Mouse (Mus musculus): ENCODE measurements around the gene Shc1. TPM values are rescaled to one million over a fixed set of nuclear protein-coding genes. Genes with fewer than 3 reads are reported as not detected.
A peak's percentile ranks its signal among the peaks of the same experiment; 100 is the strongest.

The Shc1 gene
- polyA plus RNA-seq, 1 experiment from 2014 or later, result 48.0 TPM

GRCm38 (mm10) chr3:89408448-89408847 is 9.8 kb upstream of the Shc1 start:
- DNase-seq (ENCODE audit: low spot score), result no peak

DNA sequence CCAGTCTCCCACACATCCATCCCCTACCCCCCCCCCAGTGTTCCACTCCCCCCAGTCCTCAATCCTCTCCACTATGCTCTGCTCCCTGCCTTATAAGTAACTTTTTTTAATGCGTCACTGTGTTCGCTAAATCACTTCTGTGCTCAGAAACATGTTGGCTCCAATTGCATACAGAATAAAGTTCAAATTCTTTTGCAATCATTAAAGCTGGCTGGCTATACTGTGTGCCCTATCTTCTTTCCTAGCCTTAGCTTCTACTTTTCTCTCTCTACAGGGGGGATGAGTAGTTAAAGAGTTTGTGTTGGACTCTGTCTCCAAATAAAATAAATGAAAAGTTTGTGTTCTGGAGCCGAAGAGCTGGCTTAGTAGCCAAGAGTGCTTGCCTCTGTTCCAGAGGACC is 8.5 kb upstream of the Shc1 start:
- H3K9ac ChIP-seq (ENCODE audit: low read length), result no peak overlapping the region
- WGBS, result 95% methylated on average over 3 of the region's 3 CpGs
- H3K4me1 ChIP-seq (ENCODE audit: control insufficient read depth, insufficient read depth, low read length), result peaks cover 5% of the 10 kb centered on the region
- DNase-seq (ENCODE audit: low spot score), result no peak
- H3K27ac ChIP-seq (ENCODE audit: low read depth, low read length), result no peak overlapping the region
- H3K27me3 ChIP-seq (ENCODE audit: control insufficient read depth, insufficient read depth, low read length), result no peaks in the 10 kb centered on the region
- H3K36me3 ChIP-seq (ENCODE audit: control insufficient read depth, insufficient read depth, low read length), result peaks cover 6% of the 10 kb centered on the region
- no peaks in the 10 kb centered on the region for H3K9me3 ChIP-seq (ENCODE audit: control insufficient read depth, low read length)
- H3K4me2 ChIP-seq (ENCODE audit: low read depth), result no peak overlapping the region
- H3K4me3 ChIP-seq (ENCODE audit: low read depth, low read length), result no peak overlapping the region
- no peak for ATAC-seq (ENCODE audit: insufficient read depth, low FRiP score, low TSS enrichment)

More at GRCm38 (mm10) chr3:89408448-89408847, 9.8 kb upstream of the Shc1 start:
- WGBS, result 63% methylated on average over 16 of the region's 16 CpGs
- Histone ChIP-seq H3K4me1 (ENCODE audit: control insufficient read depth, insufficient read depth, low read length) (peaks cover 5% of the 10 kb centered on the region), H3K9me3 (ENCODE audit: control insufficient read depth, low read length) (no peaks in the 10 kb centered on the region), H3K36me3 (ENCODE audit: control insufficient read depth, insufficient read depth, low read length) (peaks cover 5% of the 10 kb centered on the region), H3K4me2 (ENCODE audit: low read depth) (no peak overlapping the region), H3K27ac (ENCODE audit: low read depth, low read length) (no peak overlapping the region), H3K27me3 (ENCODE audit: control insufficient read depth, insufficient read depth, low read length) (no peaks in the 10 kb centered on the region), H3K9ac (ENCODE audit: low read length) (no peak overlapping the region), H3K4me3 (ENCODE audit: low read depth, low read length) (no peak overlapping the region)
- ATAC-seq (ENCODE audit: insufficient read depth, low FRiP score, low TSS enrichment), result no peak

DNA sequence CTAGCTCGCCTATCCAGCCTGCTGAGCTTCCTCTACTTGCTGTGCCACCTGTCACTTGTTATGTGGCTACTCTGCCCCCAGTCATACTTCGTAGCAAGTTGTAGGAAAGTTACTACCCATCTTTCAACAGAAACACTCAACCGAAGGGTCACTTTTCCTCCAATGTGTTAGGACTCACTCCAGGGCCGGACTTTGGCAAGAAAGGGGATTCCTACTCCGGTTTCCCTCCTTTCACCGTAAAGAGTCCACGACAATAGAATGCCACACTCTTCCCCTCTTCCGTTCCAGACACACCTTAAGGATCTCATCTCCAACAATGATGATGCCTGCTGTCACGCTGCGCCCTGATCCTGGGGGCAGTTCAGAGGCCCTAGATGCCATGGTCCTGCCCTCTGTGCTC is 7.4 kb upstream of the Shc1 start:
- WGBS, result 82% methylated on average over 10 of the region's 10 CpGs
- ATAC-seq (ENCODE audit: insufficient read depth, low FRiP score, low TSS enrichment), result no peak

DNA sequence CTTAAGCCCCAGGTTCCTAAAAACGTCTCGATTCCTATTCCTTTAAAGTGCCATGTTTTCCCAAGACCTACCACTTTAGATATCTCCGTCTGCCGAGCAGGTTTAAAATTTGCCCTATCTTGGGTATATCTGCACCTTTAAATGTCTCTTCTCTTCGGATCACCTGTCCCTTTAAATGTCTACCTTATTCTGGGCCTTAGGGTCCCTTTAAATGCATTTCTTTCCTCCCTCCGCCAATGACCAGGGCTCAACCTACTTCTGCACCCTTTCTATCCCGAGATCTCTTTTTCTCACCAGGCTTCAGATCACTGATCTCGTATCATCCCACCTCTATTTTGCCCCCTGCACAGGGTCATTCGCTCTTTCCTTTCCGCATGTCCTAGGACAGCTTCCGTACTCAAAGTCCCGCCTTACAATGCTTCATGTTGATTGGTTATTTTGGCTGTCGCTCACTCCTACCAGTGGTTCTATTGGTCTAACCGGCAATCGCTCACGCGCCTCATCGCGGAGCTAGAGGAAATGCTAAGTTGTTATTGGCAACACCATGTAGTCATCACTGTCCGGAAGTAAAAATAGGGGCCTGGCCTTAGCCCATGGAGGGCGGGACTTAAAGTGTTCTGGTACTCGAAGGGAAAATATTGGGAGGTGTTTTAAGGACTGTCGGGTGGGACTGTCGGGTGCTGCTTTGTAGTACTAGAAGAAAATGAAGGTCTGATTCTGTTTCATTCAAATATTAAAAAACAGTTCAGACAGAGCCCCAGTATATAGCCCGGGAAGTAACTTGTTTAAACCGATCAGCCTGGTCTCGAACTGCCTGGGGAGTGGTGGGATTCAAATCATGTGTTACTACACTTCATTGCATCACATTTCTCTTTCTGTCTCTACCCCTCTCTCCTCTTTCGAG is 6.5 kb upstream of the Shc1 start, which contains the start of gene Flad1:
Flad1 (minus strand) TSS at position 381 of the 904 bp plus-strand sequence.
- H3K27ac ChIP-seq (ENCODE audit: low read depth, low read length), result no peak within 1 kb of the TSS

More for the DNA sequence above, 7.4 kb upstream of the Shc1 start:
- Histone ChIP-seq H3K27ac (ENCODE audit: low read depth, low read length) (no peak overlapping the region), H3K9ac (ENCODE audit: low read length) (peak overlapping the region; percentile 61), H3K4me3 (ENCODE audit: low read depth, low read length) (peak overlapping the region; percentile 54), H3K4me1 (ENCODE audit: control insufficient read depth, insufficient read depth, low read length) (peaks cover 5% of the 10 kb centered on the region), H3K27me3 (ENCODE audit: control insufficient read depth, insufficient read depth, low read length) (no peaks in the 10 kb centered on the region), H3K4me2 (ENCODE audit: low read depth) (peak overlapping the region; percentile 69), H3K36me3 (ENCODE audit: control insufficient read depth, insufficient read depth, low read length) (peaks cover 9% of the 10 kb centered on the region), H3K9me3 (ENCODE audit: control insufficient read depth, low read length) (no peaks in the 10 kb centered on the region)
- DNase-seq (ENCODE audit: low spot score), result no peak

GRCm38 (mm10) chr3:89416158-89416557 is 2.1 kb upstream of the Shc1 start:
- no peak for ATAC-seq (ENCODE audit: insufficient read depth, low FRiP score, low TSS enrichment)
- Histone ChIP-seq H3K36me3 (ENCODE audit: control insufficient read depth, insufficient read depth, low read length) (peaks cover 6% of the 10 kb centered on the region; the same call in 1 of the 2 replicates), H3K27ac (ENCODE audit: low read depth, low read length) (no peak overlapping the region), H3K9me3 (ENCODE audit: control insufficient read depth, low read length) (no peaks in the 10 kb centered on the region), H3K4me1 (ENCODE audit: control insufficient read depth, insufficient read depth, low read length) (peaks cover 16% of the 10 kb centered on the region), H3K4me2 (ENCODE audit: low read depth) (no peak overlapping the region; the same call in 1 of the 2 replicates), H3K27me3 (ENCODE audit: control insufficient read depth, insufficient read depth, low read length) (no peaks in the 10 kb centered on the region), H3K4me3 (ENCODE audit: low read depth, low read length) (peak overlapping the region; percentile 2; the same call in 1 of the 2 replicates), H3K9ac (ENCODE audit: low read length) (no peak overlapping the region)
- no peak for DNase-seq (ENCODE audit: low spot score)
- WGBS, result 93% methylated on average over 8 of the region's 8 CpGs

More for the DNA sequence above, 6.5 kb upstream of the Shc1 start, which contains the start of gene Flad1:
- peak; percentile 98 for ATAC-seq (ENCODE audit: insufficient read depth, low FRiP score, low TSS enrichment)
- DNase-seq (ENCODE audit: low spot score), result peak; percentile 97
- H3K4me3 ChIP-seq (ENCODE audit: low read depth, low read length), result peak within 1 kb of the TSS; percentile 54
- peaks cover 7% of the 10 kb centered on the region for H3K4me1 ChIP-seq (ENCODE audit: control insufficient read depth, insufficient read depth, low read length)
- H3K36me3 ChIP-seq (ENCODE audit: control insufficient read depth, insufficient read depth, low read length), result peaks cover 11% of the 10 kb centered on the region
- no peaks in the 10 kb centered on the region for H3K9me3 ChIP-seq (ENCODE audit: control insufficient read depth, low read length)
- 6% methylated on average over 28 of the region's 28 CpGs for WGBS
- peak within 1 kb of the TSS; percentile 61 for H3K9ac ChIP-seq (ENCODE audit: low read length)
- peak within 1 kb of the TSS; percentile 69 for H3K4me2 ChIP-seq (ENCODE audit: low read depth)
- H3K27me3 ChIP-seq (ENCODE audit: control insufficient read depth, insufficient read depth, low read length), result no peaks in the 10 kb centered on the region

GRCm38 (mm10) chr3:89417131-89417530 is 1.1 kb upstream of the Shc1 start:
- Histone ChIP-seq H3K4me3 (ENCODE audit: low read depth, low read length) (peak overlapping the region; percentile 53), H3K4me2 (ENCODE audit: low read depth) (peak overlapping the region; percentile 77), H3K27ac (ENCODE audit: low read depth, low read length) (0 out of 2 replicates have a peak overlapping the region, but pooled peaks have one; percentile 47), H3K4me1 (ENCODE audit: control insufficient read depth, insufficient read depth, low read length) (peaks cover 24% of the 10 kb centered on the region), H3K27me3 (ENCODE audit: control insufficient read depth, insufficient read depth, low read length) (no peaks in the 10 kb centered on the region), H3K36me3 (ENCODE audit: control insufficient read depth, insufficient read depth, low read length) (peaks cover 6% of the 10 kb centered on the region; the same call in 1 of the 2 replicates), H3K9me3 (ENCODE audit: control insufficient read depth, low read length) (no peaks in the 10 kb centered on the region), H3K9ac (ENCODE audit: low read length) (peak overlapping the region; percentile 49)
- WGBS, result 34% methylated on average over 2 of the region's 2 CpGs
- no peak for DNase-seq (ENCODE audit: low spot score)
- no peak for ATAC-seq (ENCODE audit: insufficient read depth, low FRiP score, low TSS enrichment)

DNA sequence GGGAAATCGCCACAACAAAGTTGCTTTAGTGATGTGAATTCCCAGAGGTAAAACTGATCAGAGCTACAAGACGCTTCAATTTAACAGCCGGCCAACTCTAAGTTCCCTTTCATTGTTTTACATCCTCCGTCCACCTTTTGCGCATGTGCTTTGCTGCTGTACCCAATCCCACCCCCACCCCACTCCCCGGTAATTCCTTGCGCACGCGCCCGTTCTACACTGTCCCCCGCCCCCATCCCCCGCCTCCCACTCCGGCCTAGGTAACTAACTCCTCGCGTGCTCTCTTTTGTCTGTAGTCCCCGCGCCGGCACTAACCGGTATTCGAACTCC is 438 bp upstream of the Shc1 start:
- H3K27me3 ChIP-seq (ENCODE audit: control insufficient read depth, insufficient read depth, low read length), result no peaks in the 10 kb centered on the region
- H3K36me3 ChIP-seq (ENCODE audit: control insufficient read depth, insufficient read depth, low read length), result peaks cover 6% of the 10 kb centered on the region; the same call in 1 of the 2 replicates
- no peak for DNase-seq (ENCODE audit: low spot score)
- WGBS, result 0% methylated on average over 20 of the region's 20 CpGs
- H3K4me2 ChIP-seq (ENCODE audit: low read depth), result peak overlapping the region; percentile 77
- peak; percentile 40 for ATAC-seq (ENCODE audit: insufficient read depth, low FRiP score, low TSS enrichment)
- H3K9me3 ChIP-seq (ENCODE audit: control insufficient read depth, low read length), result no peaks in the 10 kb centered on the region
- H3K9ac ChIP-seq (ENCODE audit: low read length), result peak overlapping the region; percentile 49
- peaks cover 27% of the 10 kb centered on the region for H3K4me1 ChIP-seq (ENCODE audit: control insufficient read depth, insufficient read depth, low read length)
- peak overlapping the region; percentile 47; the same call in 1 of the 2 replicates for H3K27ac ChIP-seq (ENCODE audit: low read depth, low read length)
- H3K4me3 ChIP-seq (ENCODE audit: low read depth, low read length), result peak overlapping the region; percentile 53

GRCm38 (mm10) chr3:89418861-89419250 is 613 bp downstream of the Shc1 start:
- under 1% methylated on average over 16 of the region's 16 CpGs for WGBS
- no peaks in the 10 kb centered on the region for H3K27me3 ChIP-seq (ENCODE audit: control insufficient read depth, insufficient read depth, low read length)
- H3K27ac ChIP-seq (ENCODE audit: low read depth, low read length), result peak overlapping the region; percentile 84
- H3K36me3 ChIP-seq (ENCODE audit: control insufficient read depth, insufficient read depth, low read length), result peaks cover 6% of the 10 kb centered on the region; the same call in 1 of the 2 replicates
- H3K9ac ChIP-seq (ENCODE audit: low read length), result peak overlapping the region; percentile 66
- ATAC-seq (ENCODE audit: insufficient read depth, low FRiP score, low TSS enrichment) (peak; percentile 37), DNase-seq (ENCODE audit: low spot score) (peak; percentile 81)
- no peaks in the 10 kb centered on the region for H3K9me3 ChIP-seq (ENCODE audit: control insufficient read depth, low read length)
- peaks cover 27% of the 10 kb centered on the region for H3K4me1 ChIP-seq (ENCODE audit: control insufficient read depth, insufficient read depth, low read length)
- peak overlapping the region; percentile 91 for H3K4me2 ChIP-seq (ENCODE audit: low read depth)
- H3K4me3 ChIP-seq (ENCODE audit: low read depth, low read length), result peak overlapping the region; percentile 53
